Mouse (Mus musculus) lung, adult 2 months (tissue): Measurements from ENCODE around the gene Rd3l.

Experiments used
- CTCF ChIP-seq: fragments of 200-500 bp; IDR thresholded peaks from 2 replicates; pipeline ENCODE4 v1.5.1; 2011; ENCODE audit warnings: mild to moderate bottlenecking, low read length, control low read depth; ENCODE audit not compliant: insufficient read depth
- POLR2A ChIP-seq: fragments of 200-500 bp; IDR thresholded peaks from 2 replicates; pipeline ENCODE4 v1.6.1; 2011; ENCODE audit warnings: low read depth, mild to moderate bottlenecking, control low read depth, low read length, borderline replicate concordance; ENCODE audit errors: extremely low read depth

- TF ChIP-seq CTCF (no peak), POLR2A (no peak)
These were observed 46.3 kb upstream of the Rd3l start for GRCm38 (mm10) chr12:112027408-112027807.
